Mouse (Mus musculus): ENCODE measurements around the gene V1ra8. TPM values are rescaled to one million over a fixed set of nuclear protein-coding genes. Genes with fewer than 3 reads are reported as not detected.
"Not testable (repeated sequence)": the region's sequence is repeated elsewhere in the genome, so short reads cannot be mapped to it uniquely, and the experiment has no call there.

V1ra8 gene
- not detected in 2 replicates for polyA plus RNA-seq (2012; rRNA removed)

- H3K4me1 ChIP-seq (ENCODE audit: control insufficient read depth, insufficient read depth, low read length); H3K36me3 ChIP-seq (ENCODE audit: control insufficient read depth, insufficient read depth, low read length); H3K27me3 ChIP-seq (replicated peaks; ENCODE audit: control insufficient read depth, insufficient read depth, low read length); DNase-seq; H3K4me3 ChIP-seq (ENCODE audit: insufficient read depth, low read depth, low read length); H3K27ac ChIP-seq (ENCODE audit: insufficient read depth, low read depth, low read length): not testable (repeated sequence)
- 80% methylated on average over 2 of the region's 2 CpGs for WGBS
Measured at GRCm38 (mm10) chr6:90202493-90202892, at the start of gene V1ra8. Gene V1ra8 (plus strand): TSS chr6:90202793.

- Histone ChIP-seq H3K27ac (ENCODE audit: insufficient read depth, low read depth, low read length) (no peak overlapping the region), H3K4me3 (ENCODE audit: insufficient read depth, low read depth, low read length) (no peak overlapping the region), H3K4me1 (ENCODE audit: control insufficient read depth, insufficient read depth, low read length) (no peaks in the 10 kb centered on the region), H3K36me3 (ENCODE audit: control insufficient read depth, insufficient read depth, low read length) (no peaks in the 10 kb centered on the region), H3K27me3 (replicated peaks; ENCODE audit: control insufficient read depth, insufficient read depth, low read length) (no peaks in the 10 kb centered on the region)
- peak; percentile 8 for DNase-seq
- no peak for TF ChIP-seq POLR2A (IDR thresholded peaks at IDR 0.05; ENCODE audit: low read depth, low read length)
- WGBS: 36% methylated on average over 3 of the region's 3 CpGs
Measured at GRCm38 (mm10) chr6:90160139-90160538, 42.5 kb upstream of the V1ra8 start.

DNA sequence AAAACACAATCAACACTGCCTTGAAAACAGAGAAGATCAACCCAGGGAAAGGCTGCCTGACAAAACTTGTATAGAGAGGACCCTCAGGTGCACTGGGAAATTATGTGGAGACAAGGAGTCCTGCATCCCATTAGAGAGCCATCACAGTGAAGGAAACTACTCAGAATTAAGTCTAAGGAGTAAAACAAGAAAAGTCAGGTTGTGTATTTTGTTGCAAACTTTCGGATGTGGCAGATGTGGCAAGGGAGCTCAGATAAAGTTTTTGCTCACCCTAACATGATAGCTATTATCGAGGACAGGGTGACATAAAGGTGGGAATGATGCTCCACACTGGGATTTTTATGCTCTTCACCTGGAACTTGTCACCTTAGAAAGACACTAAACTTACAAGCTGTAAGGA, 28.1 kb upstream of the V1ra8 start, which contains the start of gene Vmn1r52:
Gene Vmn1r52, plus strand, starts transcription at position 301 of the 400 bp plus-strand sequence.
- no peak for DNase-seq
- Histone ChIP-seq H3K27me3 (replicated peaks; ENCODE audit: control insufficient read depth, insufficient read depth, low read length) (no peaks in the 10 kb centered on the region), H3K4me1 (ENCODE audit: control insufficient read depth, insufficient read depth, low read length) (no peaks in the 10 kb centered on the region), H3K27ac (ENCODE audit: insufficient read depth, low read depth, low read length) (no peak within 1 kb of the TSS), H3K4me3 (ENCODE audit: insufficient read depth, low read depth, low read length) (no peak within 1 kb of the TSS), H3K36me3 (ENCODE audit: control insufficient read depth, insufficient read depth, low read length) (no peaks in the 10 kb centered on the region)
- TF ChIP-seq CTCF (conservative IDR thresholded peaks at IDR 0.05; ENCODE audit: insufficient read depth, insufficient read length, low read depth, low read length) (no peak), POLR2A (IDR thresholded peaks at IDR 0.05; ENCODE audit: low read depth, low read length) (no peak)
- 69% methylated on average over 2 of the region's 2 CpGs for WGBS

DNA sequence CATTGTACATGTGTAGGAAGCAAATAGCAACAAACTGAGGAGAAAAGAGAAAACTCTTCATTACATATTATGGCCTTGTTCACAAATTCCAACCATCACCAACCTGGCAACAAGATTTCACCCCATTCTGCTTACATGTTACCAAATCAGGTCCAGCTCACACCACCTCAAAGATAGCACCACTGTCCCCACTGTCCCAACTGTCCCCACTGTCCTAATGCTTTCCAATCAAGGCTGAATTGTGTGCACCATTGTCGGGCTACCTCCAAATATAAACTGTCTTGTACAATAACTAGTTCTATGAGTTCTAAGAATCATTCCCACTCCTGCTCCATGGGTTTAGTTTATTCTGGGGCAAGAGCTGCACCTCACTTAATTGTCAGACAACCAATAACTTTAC, 21.7 kb downstream of the V1ra8 start, which contains the start of gene Vmn1r53:
Gene Vmn1r53, minus strand, starts transcription at position 101 of the 400 bp plus-strand sequence.
- Histone ChIP-seq H3K27ac (ENCODE audit: insufficient read depth, low read depth, low read length) (no peak within 1 kb of the TSS), H3K4me1 (ENCODE audit: control insufficient read depth, insufficient read depth, low read length) (no peaks in the 10 kb centered on the region), H3K36me3 (ENCODE audit: control insufficient read depth, insufficient read depth, low read length) (no peaks in the 10 kb centered on the region), H3K4me3 (ENCODE audit: insufficient read depth, low read depth, low read length) (no peak within 1 kb of the TSS), H3K27me3 (replicated peaks; ENCODE audit: control insufficient read depth, insufficient read depth, low read length) (no peaks in the 10 kb centered on the region)
- DNase-seq: no peak
- TF ChIP-seq POLR2A (IDR thresholded peaks at IDR 0.05; ENCODE audit: low read depth, low read length) (no peak), CTCF (conservative IDR thresholded peaks at IDR 0.05; ENCODE audit: insufficient read depth, insufficient read length, low read depth, low read length) (no peak)
- 89% methylated on average over 1 of the region's 1 CpGs for WGBS

GRCm38 (mm10) chr6:90232114-90232513, 29.5 kb downstream of the V1ra8 start:
- 79% methylated on average over 4 of the region's 4 CpGs for WGBS
- not testable (repeated sequence) for H3K27me3 ChIP-seq (replicated peaks; ENCODE audit: control insufficient read depth, insufficient read depth, low read length); H3K4me3 ChIP-seq (ENCODE audit: insufficient read depth, low read depth, low read length); H3K27ac ChIP-seq (ENCODE audit: insufficient read depth, low read depth, low read length); H3K36me3 ChIP-seq (ENCODE audit: control insufficient read depth, insufficient read depth, low read length); DNase-seq; H3K4me1 ChIP-seq (ENCODE audit: control insufficient read depth, insufficient read depth, low read length)

- no peak overlapping the region for H3K27ac ChIP-seq (ENCODE audit: insufficient read depth, low read depth, low read length)
- no peaks in the 10 kb centered on the region for H3K36me3 ChIP-seq (ENCODE audit: control insufficient read depth, insufficient read depth, low read length)
- DNase-seq: no peak
- H3K27me3 ChIP-seq (replicated peaks; ENCODE audit: control insufficient read depth, insufficient read depth, low read length): no peaks in the 10 kb centered on the region
- 64% methylated on average over 27 of the region's 27 CpGs for WGBS
- H3K4me3 ChIP-seq (ENCODE audit: insufficient read depth, low read depth, low read length): no peak overlapping the region
- no peak for TF ChIP-seq POLR2A (IDR thresholded peaks at IDR 0.05; ENCODE audit: low read depth, low read length)
- TF ChIP-seq CTCF (conservative IDR thresholded peaks at IDR 0.05; ENCODE audit: insufficient read depth, insufficient read length, low read depth, low read length): no peak
- no peaks in the 10 kb centered on the region for H3K4me1 ChIP-seq (ENCODE audit: control insufficient read depth, insufficient read depth, low read length)
Measured at GRCm38 (mm10) chr6:90232681-90233080, 30.1 kb downstream of the V1ra8 start.

DNA sequence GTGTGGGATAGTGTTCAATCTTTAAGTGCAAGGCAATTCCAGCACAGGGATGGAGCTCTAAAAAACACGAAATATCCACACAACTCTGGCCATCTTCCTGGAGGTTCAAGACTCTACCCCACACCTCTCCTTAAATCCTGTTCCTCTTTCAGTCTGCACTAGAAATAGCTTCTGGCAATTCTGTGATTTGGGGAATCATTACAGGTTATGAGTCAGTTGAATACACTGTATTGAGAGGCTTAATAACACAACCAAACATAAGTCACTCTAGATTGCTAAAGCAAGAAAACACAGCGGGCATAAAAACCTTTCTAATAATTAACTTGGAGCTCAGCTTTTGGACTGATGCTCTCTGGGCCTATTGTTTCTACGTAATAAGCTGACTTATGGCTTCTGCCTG, 41.4 kb downstream of the V1ra8 start:
- DNase-seq: no peak
- Histone ChIP-seq H3K4me3 (ENCODE audit: insufficient read depth, low read depth, low read length) (no peak overlapping the region), H3K27me3 (replicated peaks; ENCODE audit: control insufficient read depth, insufficient read depth, low read length) (no peaks in the 10 kb centered on the region), H3K27ac (ENCODE audit: insufficient read depth, low read depth, low read length) (no peak overlapping the region), H3K36me3 (ENCODE audit: control insufficient read depth, insufficient read depth, low read length) (no peaks in the 10 kb centered on the region), H3K4me1 (ENCODE audit: control insufficient read depth, insufficient read depth, low read length) (no peaks in the 10 kb centered on the region)
- WGBS: 53% methylated on average over 3 of the region's 3 CpGs
- TF ChIP-seq CTCF (conservative IDR thresholded peaks at IDR 0.05; ENCODE audit: insufficient read depth, insufficient read length, low read depth, low read length) (no peak), POLR2A (IDR thresholded peaks at IDR 0.05; ENCODE audit: low read depth, low read length) (no peak)

- no peaks in the 10 kb centered on the region for H3K36me3 ChIP-seq (ENCODE audit: control insufficient read depth, insufficient read depth, low read length)
- 78% methylated on average over 1 of the region's 1 CpGs for WGBS
- no peak within 1 kb of the TSS for H3K4me3 ChIP-seq (ENCODE audit: insufficient read depth, low read depth, low read length)
- no peak within 1 kb of the TSS for H3K27ac ChIP-seq (ENCODE audit: insufficient read depth, low read depth, low read length)
- TF ChIP-seq CTCF (conservative IDR thresholded peaks at IDR 0.05; ENCODE audit: insufficient read depth, insufficient read length, low read depth, low read length): no peak
- H3K27me3 ChIP-seq (replicated peaks; ENCODE audit: control insufficient read depth, insufficient read depth, low read length): no peaks in the 10 kb centered on the region
- no peaks in the 10 kb centered on the region for H3K4me1 ChIP-seq (ENCODE audit: control insufficient read depth, insufficient read depth, low read length)
- DNase-seq: no peak
Measured at GRCm38 (mm10) chr6:90246000-90246399, 43.4 kb downstream of the V1ra8 start, which contains the start of gene Vmn1r54. Gene Vmn1r54 (plus strand): TSS chr6:90246300.

Other genes starting within 250 kb of the V1ra8 start
- not detected in 2 replicates for gene Vmn1r46, start 233.5 kb upstream of the V1ra8 start, polyA plus RNA-seq (2012; rRNA removed)
- gene Vmn1r47, start 186.6 kb upstream of the V1ra8 start, polyA plus RNA-seq (2012; rRNA removed): not detected in 2 replicates
- gene Vmn1r48, start 166.0 kb upstream of the V1ra8 start, polyA plus RNA-seq (2012; rRNA removed): not detected in 2 replicates
- gene Vmn1r49, start 124.3 kb upstream of the V1ra8 start, polyA plus RNA-seq (2012; rRNA removed): not detected in 2 replicates
- gene Vmn1r50, start 101.4 kb upstream of the V1ra8 start, polyA plus RNA-seq (2012; rRNA removed): not detected in 2 replicates
- gene Vmn1r51, start 80.2 kb upstream of the V1ra8 start, polyA plus RNA-seq (2012; rRNA removed): not detected in 2 replicates
- not detected in 2 replicates for gene Vmn1r52, start 28.0 kb upstream of the V1ra8 start, polyA plus RNA-seq (2012; rRNA removed)
- 0.13 and 0.48 TPM in 2 replicates for gene Vmn1r53, start 21.6 kb downstream of the V1ra8 start, polyA plus RNA-seq (2012; rRNA removed)
- gene Vmn1r54, start 43.5 kb downstream of the V1ra8 start, polyA plus RNA-seq (2012; rRNA removed): not detected in 2 replicates
- gene BC048671, start 98.4 kb downstream of the V1ra8 start, polyA plus RNA-seq (2012; rRNA removed): not detected in 2 replicates
- 1.5 and 3.0 TPM in 2 replicates for gene Chst13, start 122.4 kb downstream of the V1ra8 start, polyA plus RNA-seq (2012; rRNA removed)
- gene Uroc1, start 130.5 kb downstream of the V1ra8 start, polyA plus RNA-seq (2012; rRNA removed): 34.0 and 50.2 TPM in 2 replicates
- gene Zxdc, start 166.7 kb downstream of the V1ra8 start, polyA plus RNA-seq (2012; rRNA removed): 12.6 and 17.9 TPM in 2 replicates
- gene Cfap100, start 226.0 kb downstream of the V1ra8 start, polyA plus RNA-seq (2012; rRNA removed): 0.05 and 0.27 TPM in 2 replicates

Data from kidney, adult 2 months (tissue).